In genomic region chr16:31046217-31046659, GRCm38 (mm10) we compare ENCODE assay signal across 10 mouse cellular contexts. TPM values are rescaled to one million over a fixed set of nuclear protein-coding genes. Genes with fewer than 3 reads are reported as not detected.
DNase-seq lines count a peak whose midpoint lies in the region; ATAC-seq and TF ChIP-seq lines count a peak whose summit lies in the region.
"Had no signal": no experiment of that assay in that cellular context is flagged by ENCODE, and none has a peak within 500 bp of the region (broad histone marks: within the 10 kb centered on the region; RNA-seq: fewer than 3 reads in every experiment).

No protein-coding gene starts in this region.

- H3K9me3 ChIP-seq in MEL (replicated peaks; ENCODE audit: insufficient read depth, low read length): no peaks in the 10 kb centered on the region
- no peaks in the 10 kb centered on the region for H3K9me3 ChIP-seq in heart, embryonic 15.5 days (replicated peaks)
- H3K9me3 ChIP-seq: embryonic facial prominence, embryonic 12.5 days had no signal

- H3K4me3 ChIP-seq in MEL (ENCODE audit: control insufficient read depth in 1 of 2, insufficient read depth in 1 of 2, low read depth in 2 of 2, low read length in 2 of 2): no peak overlapping the region
- 0 out of 2 replicates have a peak overlapping the region, but pooled peaks have one; percentile 3 for H3K4me3 ChIP-seq in heart, embryonic 15.5 days
- H3K4me3 ChIP-seq: embryonic facial prominence, embryonic 12.5 days had no signal

- TF ChIP-seq POLR2A in MEL (IDR thresholded peaks at IDR 0.05; ENCODE audit: control insufficient read depth in 1 of 2, insufficient read depth in 1 of 2, low read depth in 1 of 2, low read length in 2 of 2, poor library complexity in 1 of 2): no peak

- no peak for TF ChIP-seq CTCF in MEL (IDR thresholded peaks at IDR 0.05 in 2 of 3, conservative IDR thresholded peaks at IDR 0.05 in 1 of 3; ENCODE audit: control insufficient read depth in 1 of 3, insufficient read depth in 1 of 3, low read depth in 2 of 3, low read length in 3 of 3, poor library complexity in 1 of 3, severe bottlenecking in 1 of 3)

- TF ChIP-seq EP300 in MEL (IDR thresholded peaks at IDR 0.05; ENCODE audit: low read depth in 1 of 2, low read length in 2 of 2): no peak

- H3K79me2 ChIP-seq in MEL (ENCODE audit: control insufficient read depth, insufficient read depth, low read length, poor library complexity): no peaks in the 10 kb centered on the region

- TF ChIP-seq RAD21 in MEL (IDR thresholded peaks at IDR 0.05; ENCODE audit: low read depth, low read length): no peak

- ATAC-seq in heart, embryonic 15.5 days (replicated peaks; ENCODE audit: insufficient number of reproducible peaks, insufficient read depth, low FRiP score, low read depth): peak; percentile 53

- peak; percentile 30 to 40 for DNase-seq in cerebellum, adult 18-20 months
- DNase-seq in cerebellum, postnatal 4 days (ENCODE audit: low spot score in 2 of 2): no peak
- peak; percentile 36 to 45 for DNase-seq in left cerebral cortex, postnatal 14 days (ENCODE audit: low spot score in 2 of 2)
- DNase-seq in left cerebral cortex, postnatal 10 days (ENCODE audit: extremely low spot score in 1 of 2, low spot score in 2 of 2): no peak
- peak; percentile 11 for DNase-seq in MEL (ENCODE audit: low read depth, low spot score)
- DNase-seq in retina, embryonic 14.5 days (ENCODE audit: low spot score): no peak
- no peak for DNase-seq in spleen, postnatal 10 days (ENCODE audit: low spot score in 2 of 2)
- DNase-seq: midbrain, embryonic 14.5 days had no signal

- intact Hi-C loops in left cerebral cortex, postnatal 14 days (cut with DNase I): no loop called here
- intact Hi-C loops in left cerebral cortex, postnatal 10 days (cut with DNase I): no loop called here

- no peak overlapping the region for H3K9ac ChIP-seq in MEL (ENCODE audit: control insufficient read depth, low read depth, low read length, poor library complexity, severe bottlenecking)
- H3K9ac ChIP-seq in heart, embryonic 15.5 days: no peak overlapping the region
- H3K9ac ChIP-seq: embryonic facial prominence, embryonic 12.5 days had no signal

- peak overlapping the region; percentile 50 for H3K4me2 ChIP-seq in heart, embryonic 15.5 days
- H3K4me2 ChIP-seq: embryonic facial prominence, embryonic 12.5 days had no signal

- no peaks in the 10 kb centered on the region for H3K36me3 ChIP-seq in MEL (ENCODE audit: control insufficient read depth in 1 of 2, insufficient read depth in 2 of 2, low read length in 2 of 2)
- H3K36me3 ChIP-seq in heart, embryonic 15.5 days: no peaks in the 10 kb centered on the region
- H3K36me3 ChIP-seq: embryonic facial prominence, embryonic 12.5 days had no signal

- WGBS in heart, embryonic 15.5 days: 26% methylated on average over 14 of the region's 14 CpGs

- H3K27me3 ChIP-seq in MEL (ENCODE audit: control insufficient read depth in 1 of 2, insufficient read depth in 2 of 2, low read length in 2 of 2): no peaks in the 10 kb centered on the region
- no peaks in the 10 kb centered on the region for H3K27me3 ChIP-seq in heart, embryonic 15.5 days
- H3K27me3 ChIP-seq: embryonic facial prominence, embryonic 12.5 days had no signal

- no peaks in the 10 kb centered on the region for H3K4me1 ChIP-seq in MEL (ENCODE audit: control insufficient read depth in 1 of 2, insufficient read depth in 2 of 2, low read length in 2 of 2)
- peaks cover 23% of the 10 kb centered on the region for H3K4me1 ChIP-seq in heart, embryonic 15.5 days (replicated peaks)

- no peak overlapping the region for H3K27ac ChIP-seq in MEL (ENCODE audit: control insufficient read depth, low read depth, low read length)
- H3K27ac ChIP-seq in heart, embryonic 15.5 days: peak overlapping the region; percentile 90
- H3K27ac ChIP-seq: embryonic facial prominence, embryonic 12.5 days had no signal

TF ChIP-seq in MEL, 35 proteins besides CTCF, POLR2A, EP300 and RAD21:
- TF ChIP-seq MXI1 (IDR thresholded peaks at IDR 0.05; ENCODE audit: low read depth, low read length) (no peak), MYB (IDR thresholded peaks at IDR 0.05; ENCODE audit: low read depth, low read length) (no peak), ZNF384 (IDR thresholded peaks at IDR 0.05; ENCODE audit: low read depth, low read length) (no peak), ZC3H11A (IDR thresholded peaks at IDR 0.05; ENCODE audit: low read depth, low read length) (no peak), JUND (IDR thresholded peaks at IDR 0.05; ENCODE audit: low read depth, low read length) (no peak), UBTF (IDR thresholded peaks at IDR 0.05; ENCODE audit: borderline replicate concordance, insufficient read depth, low read depth, low read length) (no peak), ELF1 (IDR thresholded peaks at IDR 0.05; ENCODE audit: low read depth, low read length) (no peak), TBP (IDR thresholded peaks at IDR 0.05; ENCODE audit: low read depth, low read length) (no peak), KAT2A (conservative IDR thresholded peaks at IDR 0.05; ENCODE audit: low read depth, low read length) (no peak), CHD1 (IDR thresholded peaks at IDR 0.05; ENCODE audit: low read depth, low read length) (no peak), MAX (IDR thresholded peaks at IDR 0.05; ENCODE audit: low read length) (no peak), ETS1 (IDR thresholded peaks at IDR 0.05; ENCODE audit: low read depth, low read length) (no peak), MYC (IDR thresholded peaks at IDR 0.05; ENCODE audit: low read depth, low read length) (no peak), ZMIZ1 (IDR thresholded peaks at IDR 0.05; ENCODE audit: low read depth, low read length) (no peak), TAL1 (IDR thresholded peaks at IDR 0.05; ENCODE audit: low read length) (no peak), SIN3A (IDR thresholded peaks at IDR 0.05; ENCODE audit: low read length) (no peak), USF2 (IDR thresholded peaks at IDR 0.05; ENCODE audit: borderline replicate concordance in 1 of 2, insufficient read depth in 1 of 2, low read depth in 1 of 2, low read length in 2 of 2) (no peak), NELFE (IDR thresholded peaks at IDR 0.05; ENCODE audit: low read depth, low read length) (no peak), ZKSCAN1 (IDR thresholded peaks at IDR 0.05; ENCODE audit: low read depth, low read length) (no peak), USF1 (IDR thresholded peaks at IDR 0.05; ENCODE audit: low read depth, low read length) (no peak)

RNA-seq across cellular contexts. Expression of gene Xxylt1, which starts 35.0 kb away (rescaled TPM):
- total RNA-seq in left cerebral cortex, postnatal 14 days (2021): 10 to 100 TPM; 20.4 to 21.3 TPM
- 10 to 100 TPM; 22.2 to 22.6 TPM for total RNA-seq in left cerebral cortex, postnatal 10 days (2021)
- 12.8 and 12.9 TPM in 2 replicates for total RNA-seq in MEL (2012; rRNA removed)
- 100 to 1,000 TPM in 1 of 2 experiments, 10 to 100 TPM in 1; 26.6 to 164 TPM for polyA plus RNA-seq in MEL (2012; ENCODE audit: insufficient read depth in 1 of 2, insufficient read length in 2 of 2, low read depth in 1 of 2, low replicate concordance in 2 of 2, missing spikeins in 1 of 2)
- polyA plus RNA-seq in heart, embryonic 15.5 days (2015; fragmentation: Nextera tagmentation; extraction: Ambion mirVana): 6.8 and 9.9 TPM in 2 replicates

Comparison
In these comparisons a context has a peak if more than half of its experiments do, and no peak if none do; other contexts are left out.
1. DNase-seq: peak in cerebellum, adult 18-20 months (2 of 2), left cerebral cortex, postnatal 14 days (2 of 2) and MEL (single experiment); none in cerebellum, postnatal 4 days (0 of 2), left cerebral cortex, postnatal 10 days (0 of 2), retina, embryonic 14.5 days (single experiment) and spleen, postnatal 10 days (0 of 2).